Mouse (Mus musculus) stomach, embryonic 16.5 days (tissue): Measurements from ENCODE around the gene Bicdl1. TPM values are rescaled to one million over a fixed set of nuclear protein-coding genes. Genes with fewer than 3 reads are reported as not detected.

Experiments
- ATAC-seq: fragments of 200-750 bp; cut with Nextera tagmentation; 2 replicates; pipeline ENCODE4 v1.8.0; 2017; ENCODE audit warnings: moderate number of reproducible peaks, moderate TSS enrichment; ENCODE audit not compliant: insufficient read depth, low FRiP score
- H3K27ac ChIP-seq: fragments of 300-500 bp; sonication (generic); 2 replicates; pipeline ENCODE4 v1.5.1; 2014; ENCODE audit warnings: low read length
- H3K27me3 ChIP-seq: fragments of 300-500 bp; sonication (generic); 2 replicates; pipeline ENCODE4 v1.6.1; 2014; ENCODE audit warnings: low read length, control low read depth, mixed read lengths; ENCODE audit not compliant: control insufficient read depth, insufficient read depth
- H3K36me3 ChIP-seq: fragments of 300-500 bp; sonication (generic); 2 replicates; pipeline ENCODE4 v1.6.1; 2014; ENCODE audit warnings: low read length; ENCODE audit not compliant: control insufficient read depth, insufficient read depth
- H3K4me1 ChIP-seq: fragments of 300-500 bp; sonication (generic); 2 replicates; pipeline ENCODE4 v1.6.1; 2014; ENCODE audit warnings: low read length, control low read depth, mixed read lengths; ENCODE audit not compliant: control insufficient read depth, insufficient read depth
- H3K4me2 ChIP-seq: fragments of 300-500 bp; sonication (generic); 2 replicates; pipeline ENCODE4 v1.6.1; 2014; ENCODE audit warnings: low read depth, low read length, mixed read lengths
- H3K4me3 ChIP-seq: fragments of 300-500 bp; sonication (generic); replicated peaks from 2 replicates; pipeline ENCODE4 v1.5.1; 2014; ENCODE audit warnings: mild to moderate bottlenecking, low read length
- H3K9ac ChIP-seq: fragments of 300-500 bp; sonication (generic); 2 replicates; pipeline ENCODE4 v1.6.1; 2014; ENCODE audit warnings: low read length
- H3K9me3 ChIP-seq: fragments of 300-500 bp; sonication (generic); replicated peaks from 2 replicates; pipeline ENCODE4 v1.6.1; 2016; ENCODE audit warnings: low read length, control low read depth; ENCODE audit not compliant: control insufficient read depth
- whole genome bisulfite sequencing: fragments of 180-500 bp; shearing (Covaris S2); extraction: QIAGEN DNeasy Blood & Tissue Kit; methylation state at CpG from one replicate; pipeline ENCODE4 v1.1.7; 2014; 5-methylcytosine and 5-hydroxymethylcytosine counted together
- microRNA-seq: library from miRNA; unstranded; fragments of <30 nt; microRNA quantifications from one replicate; pipeline ENCODE4, GENCODE M21; 2016
- polyA plus RNA-seq: library from polyadenylated mRNA; unstranded; fragments of >200 nt; fragmentation: Nextera tagmentation; extraction: Ambion mirVana; gene quantifications from 2 replicates; pipeline ENCODE4 v1.2.1, GENCODE M21; 2015

Bicdl1 gene
- polyA plus RNA-seq, 1 experiment from 2014 or later = 14.5 TPM

DNA sequence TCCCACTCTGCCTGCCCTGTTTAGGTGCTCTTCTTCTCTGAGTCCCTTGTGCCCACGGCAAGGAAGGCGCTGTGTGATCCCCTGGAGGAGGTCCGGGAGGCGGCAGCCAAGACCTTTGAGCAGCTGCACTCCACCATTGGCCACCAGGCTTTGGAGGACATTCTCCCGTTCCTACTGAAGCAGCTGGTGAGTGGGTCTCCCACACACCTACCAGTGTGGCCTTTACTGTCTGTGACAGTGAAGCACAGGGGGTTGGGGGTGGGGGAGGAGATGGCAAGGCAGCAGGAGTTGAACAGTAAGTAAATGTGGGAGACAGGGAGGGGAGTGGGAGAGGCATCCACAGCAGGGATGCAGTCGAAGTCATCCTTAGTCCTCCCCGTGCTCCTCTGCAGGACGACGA lies 118.1 kb downstream of the Bicdl1 start:
- Histone ChIP-seq H3K4me2 (no peak overlapping the region), H3K9ac (no peak overlapping the region), H3K4me1 (no peaks in the 10 kb centered on the region), H3K4me3 (no peak overlapping the region), H3K27me3 (no peaks in the 10 kb centered on the region), H3K9me3 (no peaks in the 10 kb centered on the region), H3K36me3 (peaks cover 57% of the 10 kb centered on the region), H3K27ac (no peak overlapping the region)
- 86% methylated on average over 9 of the region's 9 CpGs for WGBS
- no peak for ATAC-seq

DNA sequence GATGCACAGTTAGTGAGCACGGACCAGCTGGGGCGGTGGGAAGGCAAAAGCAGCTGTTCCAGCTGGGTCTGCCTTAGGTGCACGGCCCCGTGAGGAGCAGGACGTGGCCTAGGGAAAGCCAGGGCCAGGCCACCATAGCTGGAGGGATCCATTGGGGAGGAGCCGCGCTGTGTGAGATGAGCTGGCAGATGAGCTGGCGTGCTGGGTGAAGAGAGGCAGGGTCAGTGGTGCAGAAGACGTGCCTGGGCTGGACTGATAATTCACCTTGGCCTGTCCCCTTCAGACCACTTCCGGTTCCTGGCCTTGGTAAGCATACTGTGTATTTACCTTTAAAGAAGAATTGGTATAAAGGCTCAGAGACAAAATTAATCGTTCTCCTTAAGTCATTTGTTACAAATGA lies 119.9 kb downstream of the Bicdl1 start:
- Histone ChIP-seq H3K4me3 (no peak overlapping the region), H3K27ac (no peak overlapping the region), H3K9ac (no peak overlapping the region), H3K9me3 (no peaks in the 10 kb centered on the region), H3K27me3 (no peaks in the 10 kb centered on the region), H3K4me1 (no peaks in the 10 kb centered on the region), H3K4me2 (no peak overlapping the region), H3K36me3 (peaks cover 55% of the 10 kb centered on the region)
- 90% methylated on average over 11 of the region's 11 CpGs for WGBS
- ATAC-seq = no peak

DNA sequence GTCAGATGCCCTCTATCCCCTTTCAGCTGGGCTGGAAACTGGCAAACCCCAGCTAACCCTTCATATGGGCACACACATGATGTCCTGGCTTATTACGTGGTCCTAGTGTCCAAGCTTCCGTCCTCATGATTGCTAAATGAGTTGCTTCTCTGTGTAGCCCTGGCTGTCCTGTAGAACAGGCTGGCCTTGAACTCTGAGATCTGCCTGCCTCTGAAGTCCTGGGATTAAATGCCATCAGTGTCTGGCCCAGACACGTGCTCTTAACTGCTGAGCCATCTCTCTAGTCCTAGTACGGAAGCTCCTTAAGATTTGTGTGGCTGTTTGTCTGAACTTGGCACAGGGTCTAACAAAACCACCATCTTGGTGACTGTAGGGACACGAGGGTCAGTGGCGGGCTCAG lies 127.9 kb downstream of the Bicdl1 start:
- H3K4me3 ChIP-seq = no peak overlapping the region
- no peak overlapping the region for H3K27ac ChIP-seq
- no peak for ATAC-seq
- no peaks in the 10 kb centered on the region for H3K27me3 ChIP-seq
- H3K9ac ChIP-seq = no peak overlapping the region
- no peaks in the 10 kb centered on the region for H3K4me1 ChIP-seq
- 92% methylated on average over 6 of the region's 6 CpGs for WGBS
- H3K4me2 ChIP-seq = no peak overlapping the region
- H3K36me3 ChIP-seq = peaks cover 19% of the 10 kb centered on the region
- no peaks in the 10 kb centered on the region for H3K9me3 ChIP-seq

Small RNAs within 50 kb of the gene (microRNA-seq; reads per million reads assigned to microRNA genes)
- gene Mir7030 = not detected

Other genes with a start within 250 kb of the Bicdl1 start
- gene Sirt4, start 246.9 kb downstream of the Bicdl1 start, polyA plus RNA-seq = 24.4 and 28.0 TPM in 2 replicates
- gene Pxn, start 224.9 kb downstream of the Bicdl1 start, polyA plus RNA-seq = 41.9 and 44.5 TPM in 2 replicates
- 1,450 and 1,538 TPM in 2 replicates for gene Rplp0, start 172.2 kb downstream of the Bicdl1 start, polyA plus RNA-seq
- gene Gcn1l1, start 166.4 kb downstream of the Bicdl1 start, polyA plus RNA-seq = 33.6 and 35.1 TPM in 2 replicates
- gene Rab35, start 99.7 kb downstream of the Bicdl1 start, polyA plus RNA-seq = 4.4 and 5.5 TPM in 2 replicates
- 25.0 and 27.9 TPM in 2 replicates for gene Cit, start 113.7 kb upstream of the Bicdl1 start, polyA plus RNA-seq